Mouse (Mus musculus): ENCODE results near the gene Unc50.

- no peak for TF ChIP-seq CTCF (IDR thresholded peaks at IDR 0.05; ENCODE audit: low read depth)
- no peak for TF ChIP-seq EP300 (IDR thresholded peaks at IDR 0.05; ENCODE audit: low read depth)
Measured at GRCm38 (mm10) chr1:37409647-37410046, 20.3 kb upstream of the Unc50 start.

Data from heart, postnatal 0 days (tissue).